Mouse (Mus musculus) CH12.LX (cell line): ENCODE results near the gene Slc20a1. TPM values are rescaled to one million over a fixed set of nuclear protein-coding genes. Genes with fewer than 3 reads are reported as not detected.

Experiments used
- DNase-seq: peaks from one replicate; pipeline ENCODE4 v3.0.0-alpha.2; 2013; ENCODE audit errors: extremely low read depth
- H3K27ac ChIP-seq: 2 replicates; pipeline ENCODE4 v1.5.1; 2012; ENCODE audit warnings: low read depth, mild to moderate bottlenecking, control low read depth, moderate library complexity; ENCODE audit not compliant: insufficient read depth
- H3K27me3 ChIP-seq: replicated peaks from 2 replicates; pipeline ENCODE3; 2012; ENCODE audit warnings: inconsistent platforms
- H3K36me3 ChIP-seq, 2 experiments: replicated peaks in 1 of 2; 2 replicates each; pipeline versions ENCODE3 to v1.6.1; 2012; ENCODE audit warnings: inconsistent platforms in 1 of 2, low read length in 1 of 2, mild to moderate bottlenecking in 1 of 2, mixed read lengths in 1 of 2, moderate library complexity in 1 of 2; ENCODE audit not compliant: control insufficient read depth in 1 of 2, insufficient read depth in 1 of 2
- H3K4me1 ChIP-seq, 2 experiments: 2 replicates each; pipeline ENCODE4 v1.6.1; 2012; ENCODE audit warnings: inconsistent platforms in 1 of 2, moderate library complexity in 1 of 2; ENCODE audit not compliant: insufficient read depth in 2 of 2, control insufficient read depth in 1 of 2
- H3K4me2 ChIP-seq: 2 replicates; pipeline ENCODE4 v1.6.1; 2012; ENCODE audit warnings: low read depth, mild to moderate bottlenecking, control low read depth; ENCODE audit not compliant: poor library complexity, insufficient read depth, severe bottlenecking
- H3K4me3 ChIP-seq, 3 experiments: fragments of 150-350 bp in 1 of 3; sonication (generic) in 1 of 3; replicated peaks in 1 of 3; 2 replicates each; pipeline versions ENCODE3 to v1.5.1; 2011 to 2012; ENCODE audit warnings: low read depth in 2 of 3, low read length in 2 of 3, mild to moderate bottlenecking in 2 of 3, moderate library complexity in 2 of 3, control low read depth in 1 of 3, improper control_type of control experiment in 1 of 3, inconsistent platforms in 1 of 3, mixed read lengths in 1 of 3; ENCODE audit not compliant: poor library complexity in 1 of 3
- H3K79me2 ChIP-seq: replicated peaks from 2 replicates; pipeline ENCODE4 v1.6.1; 2012; ENCODE audit warnings: mild to moderate bottlenecking, moderate library complexity; ENCODE audit not compliant: control insufficient read depth, poor library complexity, insufficient read depth, severe bottlenecking; ENCODE audit errors: extremely low read depth
- H3K9ac ChIP-seq: 2 replicates; pipeline ENCODE4 v1.6.1; 2012; ENCODE audit warnings: low read depth, mild to moderate bottlenecking, control low read depth, moderate library complexity; ENCODE audit not compliant: insufficient read depth
- H3K9me3 ChIP-seq: replicated peaks from 2 replicates; pipeline ENCODE3; 2012; ENCODE audit warnings: low read length, inconsistent platforms, mixed read lengths
- BHLHE40 ChIP-seq: IDR thresholded peaks from 2 replicates; pipeline ENCODE4 v1.6.1; 2011; ENCODE audit warnings: mild to moderate bottlenecking, low read depth, low read length, improper control_type of control experiment
- CHD1 ChIP-seq: IDR thresholded peaks from 2 replicates; pipeline ENCODE4 v1.6.1; 2012; ENCODE audit warnings: low read depth, low read length, improper control_type of control experiment, inconsistent platforms
- CHD2 ChIP-seq: IDR thresholded peaks from 2 replicates; pipeline ENCODE4 v1.6.1; 2011; ENCODE audit warnings: low read length, improper control_type of control experiment
- CTCF ChIP-seq, 2 experiments: IDR thresholded peaks in 1 of 2; conservative IDR thresholded peaks in 1 of 2; 2 replicates each; pipeline ENCODE4 v1.5.1; 2011 to 2012; ENCODE audit warnings: low read depth in 2 of 2, low read length in 2 of 2, improper control_type of control experiment in 1 of 2, inconsistent platforms in 1 of 2, mild to moderate bottlenecking in 1 of 2, moderate library complexity in 1 of 2
- E2F4 ChIP-seq: IDR thresholded peaks from 2 replicates; pipeline ENCODE4 v1.6.1; 2011; ENCODE audit warnings: low read depth, low read length, improper control_type of control experiment; ENCODE audit not compliant: insufficient replicate concordance
- ELF1 ChIP-seq: IDR thresholded peaks from 2 replicates; pipeline ENCODE4 v1.6.1; 2014; ENCODE audit warnings: low read depth, mild to moderate bottlenecking, inconsistent platforms, low read length, improper control_type of control experiment
- ETS1 ChIP-seq: conservative IDR thresholded peaks from 2 replicates; pipeline ENCODE4 v1.6.1; 2012; ENCODE audit warnings: low read depth, mild to moderate bottlenecking, inconsistent platforms, low read length, improper control_type of control experiment, moderate library complexity
- GABPA ChIP-seq: IDR thresholded peaks from 2 replicates; pipeline ENCODE4 v1.6.1; 2012; ENCODE audit warnings: low read depth, low read length, improper control_type of control experiment, inconsistent platforms; ENCODE audit not compliant: insufficient replicate concordance
- HCFC1 ChIP-seq: IDR thresholded peaks from 2 replicates; pipeline ENCODE4 v1.6.1; 2012; ENCODE audit warnings: low read depth, mild to moderate bottlenecking, inconsistent platforms, low read length, improper control_type of control experiment
- IRF4 ChIP-seq: IDR thresholded peaks from 2 replicates; pipeline ENCODE4 v1.6.1; 2014; ENCODE audit warnings: low read depth, mild to moderate bottlenecking, inconsistent platforms, low read length, improper control_type of control experiment
- JUND ChIP-seq: conservative IDR thresholded peaks from 2 replicates; pipeline ENCODE4 v1.6.1; 2011; ENCODE audit warnings: low read depth, low read length, improper control_type of control experiment
- KAT2A ChIP-seq: IDR thresholded peaks from 2 replicates; pipeline ENCODE4 v1.6.1; 2012; ENCODE audit warnings: low read length, improper control_type of control experiment, inconsistent platforms; ENCODE audit not compliant: insufficient replicate concordance
- MAFK ChIP-seq: IDR thresholded peaks from 2 replicates; pipeline ENCODE4 v1.6.1; 2011; ENCODE audit warnings: low read length, improper control_type of control experiment; ENCODE audit not compliant: insufficient replicate concordance
- MEF2A ChIP-seq: IDR thresholded peaks from 2 replicates; pipeline ENCODE4 v1.6.1; 2014; ENCODE audit warnings: low read depth, mild to moderate bottlenecking, inconsistent platforms, low read length, improper control_type of control experiment, borderline replicate concordance
- MYC ChIP-seq: IDR thresholded peaks from 2 replicates; pipeline ENCODE4 v1.6.1; 2011; ENCODE audit warnings: low read depth, mild to moderate bottlenecking, improper control_type of control experiment, low read length
- NELFE ChIP-seq: IDR thresholded peaks from 2 replicates; pipeline ENCODE4 v1.6.1; 2011; ENCODE audit warnings: low read depth, low read length, improper control_type of control experiment
- NRF1 ChIP-seq: IDR thresholded peaks from 2 replicates; pipeline ENCODE4 v1.6.1; 2014; ENCODE audit warnings: low read depth, mild to moderate bottlenecking, inconsistent platforms, low read length, improper control_type of control experiment, moderate library complexity
- POLR2AphosphoS2 ChIP-seq: IDR thresholded peaks from 2 replicates; pipeline ENCODE4 v1.6.1; 2011; ENCODE audit warnings: low read depth, low read length, improper control_type of control experiment
- RAD21 ChIP-seq: IDR thresholded peaks from 2 replicates; pipeline ENCODE4 v1.6.1; 2011; ENCODE audit warnings: low read depth, mild to moderate bottlenecking, low read length, improper control_type of control experiment, moderate library complexity
- SMC3 ChIP-seq: IDR thresholded peaks from 2 replicates; pipeline ENCODE4 v1.6.1; 2011; ENCODE audit warnings: low read depth, low read length, improper control_type of control experiment
- TBP ChIP-seq: conservative IDR thresholded peaks from 2 replicates; pipeline ENCODE4 v1.6.1; 2011; ENCODE audit warnings: low read depth, low read length, improper control_type of control experiment
- TCF12 ChIP-seq: IDR thresholded peaks from 2 replicates; pipeline ENCODE4 v1.6.1; 2014; ENCODE audit warnings: low read depth, mild to moderate bottlenecking, inconsistent platforms, low read length, improper control_type of control experiment
- USF1 ChIP-seq: IDR thresholded peaks from 2 replicates; pipeline ENCODE4 v1.6.1; 2014; ENCODE audit warnings: low read depth, mild to moderate bottlenecking, inconsistent platforms, low read length, improper control_type of control experiment
- ZC3H11A ChIP-seq: IDR thresholded peaks from 2 replicates; pipeline ENCODE4 v1.6.1; 2012; ENCODE audit warnings: low read depth, mild to moderate bottlenecking, inconsistent platforms, low read length, improper control_type of control experiment
- ZMIZ1 ChIP-seq: IDR thresholded peaks from 2 replicates; pipeline ENCODE4 v1.6.1; 2012; ENCODE audit warnings: low read depth, mild to moderate bottlenecking, inconsistent platforms, low read length, improper control_type of control experiment
- ZNF384 ChIP-seq: IDR thresholded peaks from 2 replicates; pipeline ENCODE4 v1.6.1; 2012; ENCODE audit warnings: low read depth, low read length, improper control_type of control experiment, inconsistent platforms
- dilution Hi-C: fragments of 300-500 bp; cut with MboI; formaldehyde crosslinking; loops from 2 replicates; pipeline ENCODE4 v1.14.3; 2020; ENCODE audit warnings: low sequenced_read_pairs; ENCODE audit not compliant: extremely low pct_unique_long_range_greater_than_20kb, extremely low pct_ligation_motif_present
- in situ Hi-C: fragments of 300-500 bp; cut with MboI; formaldehyde crosslinking; loops from 3 replicates; pipeline ENCODE4 v1.14.3; 2019; ENCODE audit warnings: low sequenced_read_pairs, low pct_ligation_motif_present, low pct_unique_long_range_greater_than_20kb, mixed read lengths
- polyA plus RNA-seq: library from polyadenylated mRNA; unstranded; fragments of >175 nt; gene quantifications from 2 replicates; pipeline ENCODE4 v1.2.1, GENCODE M21; 2012; ENCODE audit warnings: low read depth; ENCODE audit not compliant: insufficient read length
- total RNA-seq, 2 experiments: library from RNA; depleted of rRNA; stranded (reverse); fragments of 300-350 nt in 1 of 2; fragments of >200 nt in 1 of 2; gene quantifications; 2 replicates each; pipeline ENCODE4 v1.2.3; 2012 to 2014

Slc20a1 gene
- total and polyA plus RNA-seq, 3 experiments, result 43.1 to 78.2 (median 72.1) TPM

DNA sequence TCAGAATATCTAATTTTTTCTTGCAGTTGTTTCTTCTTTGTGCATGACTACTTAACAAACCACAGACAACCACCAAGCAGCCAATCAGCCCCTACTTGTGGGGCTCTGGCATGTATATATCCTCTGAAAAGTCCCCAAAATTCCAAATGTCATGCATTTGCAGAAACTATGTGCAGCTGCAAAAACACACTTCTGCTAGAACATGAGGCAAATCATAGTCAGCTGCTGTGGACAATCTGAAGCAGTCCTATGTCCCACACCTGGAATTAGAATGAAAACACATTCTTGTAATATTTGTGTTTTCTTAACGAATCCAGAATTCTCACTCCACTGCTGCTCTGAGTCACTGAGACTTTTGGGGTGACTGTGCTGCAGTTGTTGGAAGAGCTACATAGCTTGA, 13.7 kb upstream of the Slc20a1 start:
- H3K79me2 ChIP-seq, result no peaks in the 10 kb centered on the region
- peaks cover 3% of the 10 kb centered on the region for H3K9me3 ChIP-seq
- H3K36me3 ChIP-seq, result no peaks in the 10 kb centered on the region

DNA sequence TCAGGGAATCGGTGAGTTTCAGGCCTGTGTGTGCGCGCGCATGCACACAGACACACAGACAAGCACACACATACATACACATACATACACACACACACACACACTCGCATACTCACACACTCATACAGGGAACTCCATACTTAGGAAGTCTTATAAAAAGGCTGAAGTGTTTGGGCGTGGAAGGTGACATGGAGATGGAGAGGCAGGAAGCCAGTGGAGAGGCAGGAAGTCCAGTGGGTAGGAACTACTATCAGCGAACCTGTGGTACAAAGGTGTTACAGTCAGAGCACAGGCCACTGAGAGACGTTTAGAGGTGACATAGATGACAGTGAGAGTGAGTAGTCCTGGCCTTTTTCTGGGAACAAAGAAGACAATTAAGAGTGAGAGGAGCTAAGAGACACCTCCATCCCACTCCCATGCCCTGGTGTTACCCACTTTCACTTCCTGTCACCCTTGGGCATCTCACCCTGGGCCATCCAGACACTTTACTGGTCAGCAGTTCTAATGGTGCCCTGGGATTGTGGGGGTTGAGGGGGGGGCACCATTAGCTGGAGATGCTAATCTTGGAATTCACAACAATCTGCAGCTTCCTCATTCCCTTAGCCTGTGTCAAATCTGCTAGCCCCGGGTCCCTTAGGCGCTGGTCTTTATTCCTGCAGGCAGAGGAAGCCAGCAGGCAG, 12.8 kb upstream of the Slc20a1 start:
- Histone ChIP-seq H3K4me3 (no peak overlapping the region), H3K79me2 (no peaks in the 10 kb centered on the region), H3K36me3 (no peaks in the 10 kb centered on the region), H3K4me2 (no peak overlapping the region), H3K9me3 (peaks cover 3% of the 10 kb centered on the region), H3K27me3 (no peaks in the 10 kb centered on the region), H3K4me1 (peaks cover 5 to 54% of the 10 kb centered on the region in 2 experiments), H3K9ac (no peak overlapping the region), H3K27ac (no peak overlapping the region)
- dilution Hi-C loops (no loop called here), in situ Hi-C loops (no loop called here)
- DNase-seq, result no peak
- TF ChIP-seq MAFK (no peak), BHLHE40 (no peak), MEF2A (no peak), E2F4 (no peak), TCF12 (no peak), MYC (no peak), ZC3H11A (no peak), ETS1 (no peak), GABPA (no peak), CHD2 (no peak), IRF4 (no peak), NELFE (no peak), USF1 (no peak), NRF1 (no peak), HCFC1 (no peak), SMC3 (no peak), JUND (no peak)

More for the DNA sequence above, 13.7 kb upstream of the Slc20a1 start:
- Histone ChIP-seq H3K27me3 (no peaks in the 10 kb centered on the region), H3K4me3 (no peak overlapping the region), H3K27ac (no peak overlapping the region), H3K4me2 (no peak overlapping the region)
- dilution Hi-C loops (no loop called here), in situ Hi-C loops (no loop called here)
- DNase-seq, result no peak
- TF ChIP-seq ETS1 (no peak), USF1 (no peak), ELF1 (no peak), KAT2A (no peak), CHD1 (no peak), IRF4 (no peak), E2F4 (no peak), GABPA (no peak), NRF1 (no peak), CHD2 (no peak), ZMIZ1 (no peak), RAD21 (no peak), ZNF384 (no peak), CTCF (conservative IDR thresholded peaks at IDR 0.05 in 1 of 2, IDR thresholded peaks at IDR 0.05 in 1 of 2; ENCODE audit: low read depth in 2 of 2, low read length in 2 of 2) (no peak), HCFC1 (no peak), POLR2AphosphoS2 (no peak), TBP (no peak)
- TF ChIP-seq, all 38 proteins: peak for 0
- Histone ChIP-seq H3K9ac (no peak overlapping the region), H3K4me1 (peaks cover 7 to 62% of the 10 kb centered on the region in 2 experiments)
